Mouse (Mus musculus): Measurements from ENCODE around the gene Gm10999. TPM values are rescaled to one million over a fixed set of nuclear protein-coding genes. Genes with fewer than 3 reads are reported as not detected.
"Not testable (repeated sequence)": the region's sequence is repeated elsewhere in the genome, so short reads cannot be mapped to it uniquely, and the experiment has no call there.

The Gm10999 gene
- polyA plus RNA-seq (2014; fragmentation: Nextera tagmentation; extraction: Ambion mirVana), result not detected in 2 replicates

GRCm38 (mm10) chr8:129131561-129131960 lies at the start of gene Gm10999:
TSS of gene Gm10999 (minus strand) at chr8:129131661.
- H3K27me3 ChIP-seq (ENCODE audit: control insufficient read depth, insufficient read depth, low read length), result no peaks in the 10 kb centered on the region

GRCm38 (mm10) chr8:129133475-129133874 lies 2.0 kb upstream of the Gm10999 start:
- H3K36me3 ChIP-seq (ENCODE audit: control insufficient read depth, insufficient read depth, low read length), result no peaks in the 10 kb centered on the region

More at GRCm38 (mm10) chr8:129131561-129131960, at the start of gene Gm10999:
- Histone ChIP-seq H3K4me3 (ENCODE audit: low read depth, low read length) (no peak within 1 kb of the TSS), H3K9ac (replicated peaks; ENCODE audit: low read depth, low read length) (no peak within 1 kb of the TSS), H3K9me3 (ENCODE audit: control insufficient read depth, low read depth, low read length) (no peaks in the 10 kb centered on the region), H3K27ac (ENCODE audit: low read length) (no peak within 1 kb of the TSS), H3K36me3 (ENCODE audit: control insufficient read depth, insufficient read depth, low read length) (no peaks in the 10 kb centered on the region), H3K4me1 (ENCODE audit: control insufficient read depth, insufficient read depth, low read length) (no peaks in the 10 kb centered on the region), H3K4me2 (replicated peaks; ENCODE audit: low read depth, low read length) (no peak within 1 kb of the TSS)
- 78% methylated on average over 1 of the region's 1 CpGs for WGBS
- ATAC-seq (ENCODE audit: insufficient number of reproducible peaks, insufficient read depth, low FRiP score, low read depth), result no peak

DNA sequence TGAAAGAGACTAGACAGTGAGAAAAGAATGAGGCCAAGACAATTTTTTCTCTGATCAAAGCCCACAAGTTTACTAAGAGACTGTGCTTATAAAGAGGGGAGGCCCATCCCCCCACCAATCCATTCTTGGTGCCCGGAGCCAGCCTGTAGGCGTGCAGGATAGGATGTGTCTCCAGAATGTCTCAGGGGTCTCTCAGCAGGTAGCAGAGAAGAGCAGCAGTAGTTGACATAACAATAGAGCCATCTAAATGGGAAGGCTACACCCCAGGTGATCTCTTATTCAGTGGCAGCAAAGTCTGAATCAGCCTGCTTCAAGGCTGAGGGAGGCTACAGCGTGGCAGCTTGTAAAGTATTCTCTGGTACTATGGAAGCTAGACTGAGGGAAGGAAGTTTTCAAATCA lies 15.7 kb downstream of the Gm10999 start:
- H3K9me3 ChIP-seq (ENCODE audit: control insufficient read depth, low read depth, low read length); H3K9ac ChIP-seq (replicated peaks; ENCODE audit: low read depth, low read length); H3K27me3 ChIP-seq (ENCODE audit: control insufficient read depth, insufficient read depth, low read length); H3K36me3 ChIP-seq (ENCODE audit: control insufficient read depth, insufficient read depth, low read length); H3K4me2 ChIP-seq (replicated peaks; ENCODE audit: low read depth, low read length); H3K4me3 ChIP-seq (ENCODE audit: low read depth, low read length); H3K27ac ChIP-seq (ENCODE audit: low read length); H3K4me1 ChIP-seq (ENCODE audit: control insufficient read depth, insufficient read depth, low read length); ATAC-seq (ENCODE audit: insufficient number of reproducible peaks, insufficient read depth, low FRiP score, low read depth): not testable (repeated sequence)
- 53% methylated on average over 3 of the region's 3 CpGs for WGBS

More at GRCm38 (mm10) chr8:129133475-129133874, 2.0 kb upstream of the Gm10999 start:
- no peak overlapping the region for H3K9ac ChIP-seq (replicated peaks; ENCODE audit: low read depth, low read length)
- no peaks in the 10 kb centered on the region for H3K4me1 ChIP-seq (ENCODE audit: control insufficient read depth, insufficient read depth, low read length)
- no peak overlapping the region for H3K4me3 ChIP-seq (ENCODE audit: low read depth, low read length)
- H3K4me2 ChIP-seq (replicated peaks; ENCODE audit: low read depth, low read length), result no peak overlapping the region
- H3K27me3 ChIP-seq (ENCODE audit: control insufficient read depth, insufficient read depth, low read length), result no peaks in the 10 kb centered on the region
- no peak overlapping the region for H3K27ac ChIP-seq (ENCODE audit: low read length)
- H3K9me3 ChIP-seq (ENCODE audit: control insufficient read depth, low read depth, low read length), result no peaks in the 10 kb centered on the region
- no peak for ATAC-seq (ENCODE audit: insufficient number of reproducible peaks, insufficient read depth, low FRiP score, low read depth)

Other genes starting within 250 kb of the Gm10999 start
- gene Ccdc7a, start 66.1 kb downstream of the Gm10999 start, polyA plus RNA-seq (2014; fragmentation: Nextera tagmentation; extraction: Ambion mirVana), result not detected in 2 replicates
- not detected in 2 replicates for gene Ccdc7b, start 64.5 kb downstream of the Gm10999 start, polyA plus RNA-seq (2014; fragmentation: Nextera tagmentation; extraction: Ambion mirVana)
- 30.8 and 31.8 TPM in 2 replicates for gene 2610044O15Rik8, start 102.7 kb upstream of the Gm10999 start, polyA plus RNA-seq (2014; fragmentation: Nextera tagmentation; extraction: Ambion mirVana)

All from stomach, embryonic 14.5 days (tissue).